ENCODE assay signal across 10 mouse cellular contexts in the genomic region with DNA sequence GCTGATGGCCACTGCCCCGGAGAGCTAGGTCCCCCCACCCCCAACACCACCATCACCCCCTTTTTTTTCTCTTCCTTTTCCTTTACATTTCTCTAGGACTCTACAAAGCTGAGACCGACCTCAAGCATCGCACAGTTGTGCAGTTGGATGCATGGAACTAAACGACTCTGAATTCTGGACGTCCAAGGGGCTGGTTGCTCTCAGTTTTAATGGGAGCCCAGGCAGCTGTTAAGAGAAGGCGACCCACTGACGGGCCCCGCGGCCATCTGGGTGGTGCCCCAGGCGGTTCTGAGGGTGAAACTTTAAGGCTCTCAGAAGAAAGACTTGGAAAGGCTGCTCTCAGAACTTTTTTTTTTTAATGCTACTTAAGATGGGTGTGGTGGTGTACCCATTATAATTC. TPM values are rescaled to one million over a fixed set of nuclear protein-coding genes. Genes with fewer than 3 reads are reported as not detected.
A peak's percentile ranks its signal among the peaks of the same experiment; 100 is the strongest.
DNase-seq lines count a peak whose midpoint lies in the region; ATAC-seq and TF ChIP-seq lines count a peak whose summit lies in the region.
"Had no signal": no experiment of that assay in that cellular context is flagged by ENCODE, and none has a peak within 500 bp of the region (broad histone marks: within the 10 kb centered on the region; RNA-seq: fewer than 3 reads in every experiment).

No protein-coding gene starts in this region.

- WGBS in heart, postnatal 0 days, result 6% methylated on average over 10 of the region's 10 CpGs
- 3% methylated on average over 10 of the region's 10 CpGs for WGBS in embryonic facial prominence, embryonic 14.5 days
- under 1% methylated on average over 10 of the region's 10 CpGs for WGBS in limb, embryonic 10.5 days
- 0% methylated on average over 10 of the region's 10 CpGs for WGBS in neural tube, embryonic 11.5 days

- TF ChIP-seq CTCF in heart, postnatal 0 days (IDR thresholded peaks at IDR 0.05; ENCODE audit: low read depth), result no peak

- H3K9me3 ChIP-seq in heart, postnatal 0 days (replicated peaks; ENCODE audit: control insufficient read depth, low read length), result no peaks in the 10 kb centered on the region
- H3K9me3 ChIP-seq in embryonic facial prominence, embryonic 14.5 days (ENCODE audit: control insufficient read depth, low read length), result no peaks in the 10 kb centered on the region
- H3K9me3 ChIP-seq in limb, embryonic 10.5 days (replicated peaks), result no peaks in the 10 kb centered on the region
- H3K9me3 ChIP-seq in neural tube, embryonic 11.5 days (ENCODE audit: control insufficient read depth, low read length), result no peaks in the 10 kb centered on the region

- no peak for TF ChIP-seq EP300 in heart, postnatal 0 days (IDR thresholded peaks at IDR 0.05; ENCODE audit: low read depth)

- DNase-seq in heart, postnatal 0 days (ENCODE audit: low spot score), result no peak
- DNase-seq in heart, adult 9 months (ENCODE audit: low spot score in 2 of 2), result no peak
- no peak for DNase-seq in embryonic facial prominence, embryonic 14.5 days (ENCODE audit: low spot score)
- DNase-seq in limb, embryonic 10.5 days (ENCODE audit: low spot score), result peak; percentile 70
- peak; percentile 45 for DNase-seq in neural tube, embryonic 11.5 days (ENCODE audit: low spot score)
- DNase-seq in layer of hippocampus, adult 9-10 months (ENCODE audit: low spot score), result no peak
- no peak for DNase-seq in adipocyte (ENCODE audit: low spot score)
- DNase-seq in ovary, postnatal 14 days (ENCODE audit: low spot score), result no peak

- no peaks in the 10 kb centered on the region for H3K36me3 ChIP-seq in heart, postnatal 0 days (replicated peaks; ENCODE audit: control insufficient read depth, insufficient read depth, low read length)
- no peaks in the 10 kb centered on the region for H3K36me3 ChIP-seq in embryonic facial prominence, embryonic 14.5 days (ENCODE audit: control insufficient read depth, insufficient read depth, low read length)
- no peaks in the 10 kb centered on the region; the same call in 1 of the 2 replicates for H3K36me3 ChIP-seq in limb, embryonic 10.5 days
- no peaks in the 10 kb centered on the region for H3K36me3 ChIP-seq in neural tube, embryonic 11.5 days (ENCODE audit: control insufficient read depth, insufficient read depth, low read length)

- no peak overlapping the region for H3K27ac ChIP-seq in heart, postnatal 0 days (ENCODE audit: low read depth)
- no peak overlapping the region for H3K27ac ChIP-seq in embryonic facial prominence, embryonic 14.5 days (replicated peaks; ENCODE audit: low read depth, low read length)
- H3K27ac ChIP-seq in limb, embryonic 10.5 days, result peak overlapping the region; percentile 100
- peak overlapping the region; percentile 96 for H3K27ac ChIP-seq in neural tube, embryonic 11.5 days (ENCODE audit: low read depth, low read length)

- H3K9ac ChIP-seq in heart, postnatal 0 days (replicated peaks; ENCODE audit: low read depth, low read length), result no peak overlapping the region
- H3K9ac ChIP-seq in embryonic facial prominence, embryonic 14.5 days (ENCODE audit: low read depth, low read length), result no peak overlapping the region
- peak overlapping the region; percentile 95 for H3K9ac ChIP-seq in neural tube, embryonic 11.5 days (ENCODE audit: low read length)

- peak overlapping the region; percentile 87 for H3K4me2 ChIP-seq in heart, postnatal 0 days (ENCODE audit: low read depth, low read length)
- peak overlapping the region; percentile 95 for H3K4me2 ChIP-seq in embryonic facial prominence, embryonic 14.5 days (ENCODE audit: low read depth, low read length)
- H3K4me2 ChIP-seq in neural tube, embryonic 11.5 days (ENCODE audit: low read depth), result peak overlapping the region; percentile 92

- peak overlapping the region; percentile 52 for H3K4me3 ChIP-seq in heart, postnatal 0 days (ENCODE audit: low read depth, low read length)
- peak overlapping the region; percentile 59 for H3K4me3 ChIP-seq in embryonic facial prominence, embryonic 14.5 days (ENCODE audit: low read depth, low read length)
- peak overlapping the region; percentile 96 for H3K4me3 ChIP-seq in limb, embryonic 10.5 days
- peak overlapping the region; percentile 78 for H3K4me3 ChIP-seq in neural tube, embryonic 11.5 days (ENCODE audit: low read depth, low read length)

- no peak for ATAC-seq in heart, postnatal 0 days (ENCODE audit: insufficient read depth, low read depth)
- no peak for ATAC-seq in embryonic facial prominence, embryonic 14.5 days (ENCODE audit: low read depth)
- no peak for ATAC-seq in neural tube, embryonic 11.5 days (ENCODE audit: insufficient read depth, low FRiP score, low TSS enrichment)

- peaks cover 66% of the 10 kb centered on the region for H3K27me3 ChIP-seq in heart, postnatal 0 days (ENCODE audit: control insufficient read depth, insufficient read depth, low read length)
- H3K27me3 ChIP-seq in embryonic facial prominence, embryonic 14.5 days (replicated peaks; ENCODE audit: control insufficient read depth, insufficient read depth, low read length), result peaks cover 50% of the 10 kb centered on the region
- no peaks in the 10 kb centered on the region for H3K27me3 ChIP-seq in limb, embryonic 10.5 days (ENCODE audit: low read depth, poor library complexity, severe bottlenecking)
- no peaks in the 10 kb centered on the region for H3K27me3 ChIP-seq in neural tube, embryonic 11.5 days (ENCODE audit: control insufficient read depth, insufficient read depth, low read length)

- peaks cover 19% of the 10 kb centered on the region for H3K4me1 ChIP-seq in heart, postnatal 0 days (ENCODE audit: control insufficient read depth, insufficient read depth)
- peaks cover 3% of the 10 kb centered on the region; the same call in 1 of the 2 replicates for H3K4me1 ChIP-seq in embryonic facial prominence, embryonic 14.5 days (ENCODE audit: control insufficient read depth, insufficient read depth, low read length)
- H3K4me1 ChIP-seq in limb, embryonic 10.5 days, result peaks cover 31% of the 10 kb centered on the region
- H3K4me1 ChIP-seq in neural tube, embryonic 11.5 days (ENCODE audit: control insufficient read depth, insufficient read depth, low read length), result peaks cover 14% of the 10 kb centered on the region

RNA-seq across cellular contexts. Expression of a gene that starts 0.5 kb away (rescaled TPM):
- under 0.01 and 0.04 TPM in 2 replicates for total RNA-seq in heart, postnatal 0 days (2014; rRNA removed; ENCODE audit: low replicate concordance)
- not detected in 2 replicates for polyA plus RNA-seq in heart, postnatal 0 days (2015; fragmentation: Nextera tagmentation; extraction: Ambion mirVana)
- polyA plus RNA-seq in embryonic facial prominence, embryonic 14.5 days (2014; fragmentation: Nextera tagmentation; extraction: Ambion mirVana), result 0.06 and 0.13 TPM in 2 replicates
- polyA plus RNA-seq in limb, embryonic 10.5 days (2016; fragmentation: Nextera tagmentation; extraction: Ambion mirVana), result 6.2 and 11.5 TPM in 2 replicates
- 2.1 and 2.2 TPM in 2 replicates for polyA plus RNA-seq in neural tube, embryonic 11.5 days (2014; fragmentation: Nextera tagmentation; extraction: Ambion mirVana)
- total RNA-seq: gastrocnemius, adult 8-10 months; liver, adult 2 months had no signal
- polyA plus RNA-seq: liver, adult 2 months had no signal

RNA-seq across cellular contexts. Expression of a gene that starts 49.2 kb away (rescaled TPM):
- 5.7 TPM in 1 of 2 replicates, not detected in the other for total RNA-seq in heart, postnatal 0 days (2014; rRNA removed; ENCODE audit: low replicate concordance)
- polyA plus RNA-seq in heart, postnatal 0 days (2015; fragmentation: Nextera tagmentation; extraction: Ambion mirVana), result 0.22 and 0.44 TPM in 2 replicates
- 1.3 and 1.4 TPM in 2 replicates for polyA plus RNA-seq in embryonic facial prominence, embryonic 14.5 days (2014; fragmentation: Nextera tagmentation; extraction: Ambion mirVana)
- polyA plus RNA-seq in limb, embryonic 10.5 days (2016; fragmentation: Nextera tagmentation; extraction: Ambion mirVana), result 1.5 and 1.6 TPM in 2 replicates
- polyA plus RNA-seq in neural tube, embryonic 11.5 days (2014; fragmentation: Nextera tagmentation; extraction: Ambion mirVana), result not detected in 2 replicates
- total RNA-seq: gastrocnemius, adult 8-10 months; liver, adult 2 months had no signal
- polyA plus RNA-seq: liver, adult 2 months had no signal

RNA-seq across cellular contexts. Expression of a gene that starts 60.0 kb away (rescaled TPM):
- not detected in 2 replicates for total RNA-seq in heart, postnatal 0 days (2014; rRNA removed; ENCODE audit: low replicate concordance)
- polyA plus RNA-seq in heart, postnatal 0 days (2015; fragmentation: Nextera tagmentation; extraction: Ambion mirVana), result not detected in 2 replicates
- polyA plus RNA-seq in embryonic facial prominence, embryonic 14.5 days (2014; fragmentation: Nextera tagmentation; extraction: Ambion mirVana), result 0.75 and 1.1 TPM in 2 replicates
- 0.06 TPM in 1 of 2 replicates, not detected in the other for polyA plus RNA-seq in limb, embryonic 10.5 days (2016; fragmentation: Nextera tagmentation; extraction: Ambion mirVana)
- 0.08 TPM in 1 of 2 replicates, not detected in the other for polyA plus RNA-seq in neural tube, embryonic 11.5 days (2014; fragmentation: Nextera tagmentation; extraction: Ambion mirVana)
- total RNA-seq: gastrocnemius, adult 8-10 months had no signal

Comparison
In these comparisons a context has a peak if more than half of its experiments do, and no peak if none do; other contexts are left out.
1. DNase-seq: peak in limb, embryonic 10.5 days (single experiment) and neural tube, embryonic 11.5 days (single experiment); none in heart, postnatal 0 days (single experiment), heart, adult 9 months (0 of 2), embryonic facial prominence, embryonic 14.5 days (single experiment), layer of hippocampus, adult 9-10 months (single experiment), adipocyte (single experiment) and ovary, postnatal 14 days (single experiment).
2. H3K27ac ChIP-seq: peak in limb, embryonic 10.5 days (single experiment) and neural tube, embryonic 11.5 days (single experiment); none in heart, postnatal 0 days (single experiment) and embryonic facial prominence, embryonic 14.5 days (single experiment).
3. Peak in every context shown above with its lines, with median percentiles within 50 percentile points of each other: H3K4me2 ChIP-seq and H3K4me3 ChIP-seq.